Mouse (Mus musculus) 3T3-L1 (cell line): Measurements from ENCODE around the gene Ddah2.

Experiments used
- DNase-seq: peaks from one replicate; pipeline ENCODE4 v3.0.0-alpha.2; 2015; ENCODE audit warnings: low read depth, low spot score

Ddah2 gene

DNA sequence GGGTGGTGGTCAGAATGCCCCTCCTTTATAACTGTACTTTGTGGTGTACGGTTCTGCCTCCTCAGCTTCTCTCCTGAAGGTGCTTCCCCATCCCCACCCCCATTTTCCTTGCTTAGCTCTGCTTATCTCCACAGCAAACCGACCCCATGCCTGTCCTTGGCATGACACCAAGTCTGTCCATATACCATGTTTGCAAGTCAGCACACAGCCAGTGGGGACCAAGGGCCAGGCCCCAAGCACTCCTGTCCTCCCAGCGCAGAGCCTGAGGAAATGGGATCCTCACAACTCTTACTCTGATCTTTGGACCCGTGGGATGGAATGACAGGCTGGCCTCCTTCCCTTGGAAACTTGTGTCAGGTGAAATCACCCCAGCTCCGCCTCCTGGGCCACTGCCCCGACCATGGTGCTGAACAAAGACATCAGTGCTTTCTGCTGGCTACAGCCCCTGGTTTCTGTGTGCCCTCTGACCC is 44.4 kb downstream of the Ddah2 start:
- no peak for DNase-seq

- DNase-seq = no peak
Measured at GRCm38 (mm10) chr17:35104079-35104478, 45.2 kb downstream of the Ddah2 start.

- DNase-seq = no peak
Measured at GRCm38 (mm10) chr17:35104754-35105153, 45.9 kb downstream of the Ddah2 start.

GRCm38 (mm10) chr17:35105740-35106389 is 47.0 kb downstream of the Ddah2 start:
- peak; percentile 55 for DNase-seq

DNA sequence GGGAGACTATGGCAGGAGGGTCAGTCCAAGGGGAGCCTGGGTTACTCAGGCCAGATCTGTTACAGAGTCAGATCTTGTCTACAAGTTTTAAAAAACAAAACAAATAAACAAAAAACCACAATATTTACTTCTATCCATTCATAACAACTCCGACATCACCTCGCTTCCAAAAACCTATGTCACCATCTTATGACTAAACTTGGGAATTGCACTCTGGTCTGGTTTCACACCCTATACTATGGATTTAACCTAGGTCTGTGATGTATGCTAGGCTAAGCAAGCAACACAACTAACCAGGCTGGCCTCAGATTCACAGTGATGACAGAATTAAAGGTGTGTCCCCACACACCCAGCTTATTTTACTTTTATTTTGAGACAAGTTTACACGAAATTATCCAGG is 47.7 kb downstream of the Ddah2 start:
- DNase-seq = peak; percentile 55

DNA sequence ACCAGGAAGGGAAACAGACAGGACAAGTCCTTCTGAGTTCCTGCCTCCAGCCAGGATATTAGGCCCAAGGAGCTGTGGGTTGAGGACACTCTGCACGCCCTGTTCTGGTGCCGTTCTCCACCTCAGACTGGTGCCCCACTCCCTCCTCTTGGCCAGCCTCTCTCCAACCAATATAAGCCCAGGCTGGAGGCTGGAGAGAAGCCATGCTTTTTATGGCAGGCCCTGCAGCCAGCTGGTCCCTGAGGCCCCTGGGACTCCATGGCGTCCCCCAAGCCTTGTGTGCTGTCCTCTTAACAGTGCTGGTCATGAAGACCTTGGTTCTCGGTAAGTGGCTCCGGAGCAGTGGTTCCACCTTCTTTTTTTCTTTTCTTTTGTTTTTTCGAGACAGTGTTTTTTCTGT is 49.3 kb downstream of the Ddah2 start, which contains the start of gene Ly6g5c:
Gene Ly6g5c, plus strand, starts transcription at position 183 of the 400 bp plus-strand sequence.
- DNase-seq = no peak
